Mouse (Mus musculus) yolk sac, embryonic 10.5 days (tissue): ENCODE results near the gene Arhgap19.
A peak's percentile ranks its signal among the peaks of the same experiment; 100 is the strongest.

Source experiments
- DNase-seq: peaks from one replicate; pipeline ENCODE4 v3.0.0-alpha.2; 2017; ENCODE audit warnings: low spot score

The Arhgap19 gene

DNA sequence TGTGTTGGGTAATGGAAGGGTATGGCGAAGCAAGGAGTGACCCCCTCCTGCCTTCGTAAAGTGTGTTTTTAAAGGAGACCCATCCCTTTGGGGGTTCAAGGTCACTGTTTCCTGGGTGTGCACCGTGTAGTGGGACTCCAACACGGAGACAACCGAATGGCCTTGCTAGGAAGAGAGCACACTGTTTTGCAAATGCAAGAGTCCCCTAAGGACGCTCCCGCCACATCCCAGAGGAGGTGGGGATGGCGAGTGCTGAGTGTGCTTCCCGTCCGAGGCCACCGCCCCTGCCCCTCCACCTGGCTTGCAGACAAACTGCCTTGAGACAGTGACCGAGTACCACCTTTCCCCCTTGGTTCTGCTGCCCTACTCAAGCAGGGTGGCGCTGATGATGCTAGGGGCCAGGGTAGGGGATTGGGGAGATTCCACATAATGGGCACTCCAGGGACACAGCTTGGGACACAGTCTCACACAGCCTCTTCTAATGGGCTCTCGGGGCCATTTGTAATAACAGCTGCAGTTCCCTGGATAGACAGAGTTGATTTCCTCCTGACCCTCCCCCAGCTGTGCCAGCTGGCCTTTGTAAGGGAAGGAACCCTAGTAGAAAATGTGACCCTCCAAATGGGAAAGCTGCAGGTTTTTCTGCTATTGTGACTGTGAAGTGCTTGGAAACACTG lies 30.0 kb upstream of the Arhgap19 start:
- no peak for DNase-seq

DNA sequence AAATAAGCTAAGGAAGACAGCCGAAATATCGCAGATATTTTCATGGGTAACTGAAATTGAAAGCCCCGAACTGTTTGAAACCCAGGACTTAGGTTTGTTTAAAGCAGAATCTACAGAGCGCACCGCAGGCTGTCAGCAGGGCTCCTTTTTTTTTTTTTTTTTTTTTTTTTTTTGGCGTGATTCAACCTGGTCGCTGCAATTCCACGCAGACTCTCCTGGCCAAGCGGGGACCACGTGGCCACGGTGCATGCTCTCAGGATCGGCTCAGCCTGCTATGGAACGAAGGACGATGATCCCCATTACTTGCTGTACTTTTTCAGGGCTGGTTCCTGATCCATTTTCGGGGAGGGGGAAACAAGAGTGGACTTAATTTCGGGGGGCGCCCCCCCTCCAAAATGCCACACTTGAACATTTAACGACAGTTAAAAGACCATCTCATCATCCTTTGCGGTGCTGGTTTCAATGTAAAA lies 29.3 kb upstream of the Arhgap19 start:
- DNase-seq: no peak

DNA sequence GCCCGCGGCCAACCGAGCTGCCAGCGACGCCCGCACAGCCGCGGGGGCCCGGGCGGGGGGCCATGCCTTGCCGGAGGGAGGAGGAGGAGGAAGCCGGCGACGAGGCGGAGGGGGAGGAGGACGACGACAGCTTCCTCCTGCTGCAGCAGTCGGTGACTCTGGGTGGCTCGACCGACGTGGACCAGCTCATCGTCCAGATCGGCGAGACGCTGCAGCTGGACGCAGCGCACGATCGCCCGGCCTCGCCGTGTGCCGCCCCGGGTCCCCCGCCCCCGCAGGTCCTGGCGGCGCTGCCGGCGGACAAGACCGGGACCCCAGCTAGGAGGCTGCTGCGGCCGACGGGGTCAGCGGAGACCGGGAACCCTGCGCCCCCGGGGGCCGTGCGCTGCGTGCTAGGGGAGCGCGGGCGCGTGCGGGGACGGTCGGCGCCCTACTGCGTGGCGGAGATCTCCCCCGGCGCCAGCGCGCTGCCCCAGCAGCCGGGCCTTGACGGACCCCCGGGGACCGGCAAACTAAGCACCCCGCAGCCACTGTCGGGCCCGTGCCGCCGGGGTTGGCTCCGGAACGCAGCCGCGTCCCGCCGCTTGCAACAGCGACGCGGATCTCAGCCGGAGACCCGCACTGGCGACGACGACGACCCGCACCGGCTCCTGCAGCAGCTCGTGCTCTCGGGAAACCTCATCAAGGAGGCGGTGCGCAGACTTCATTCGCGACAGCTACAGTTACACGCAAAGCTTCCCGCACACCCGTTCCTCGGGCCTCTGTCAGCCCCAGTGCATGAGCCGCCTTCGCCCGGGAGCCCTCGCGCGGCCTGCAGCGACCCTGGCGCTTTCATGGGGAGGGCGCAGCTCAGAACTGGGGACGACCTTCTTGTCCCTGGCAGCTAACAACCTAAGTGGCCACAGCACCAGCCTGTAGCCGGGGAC lies 28.5 kb upstream of the Arhgap19 start:
- peak; percentile 42 for DNase-seq

DNA sequence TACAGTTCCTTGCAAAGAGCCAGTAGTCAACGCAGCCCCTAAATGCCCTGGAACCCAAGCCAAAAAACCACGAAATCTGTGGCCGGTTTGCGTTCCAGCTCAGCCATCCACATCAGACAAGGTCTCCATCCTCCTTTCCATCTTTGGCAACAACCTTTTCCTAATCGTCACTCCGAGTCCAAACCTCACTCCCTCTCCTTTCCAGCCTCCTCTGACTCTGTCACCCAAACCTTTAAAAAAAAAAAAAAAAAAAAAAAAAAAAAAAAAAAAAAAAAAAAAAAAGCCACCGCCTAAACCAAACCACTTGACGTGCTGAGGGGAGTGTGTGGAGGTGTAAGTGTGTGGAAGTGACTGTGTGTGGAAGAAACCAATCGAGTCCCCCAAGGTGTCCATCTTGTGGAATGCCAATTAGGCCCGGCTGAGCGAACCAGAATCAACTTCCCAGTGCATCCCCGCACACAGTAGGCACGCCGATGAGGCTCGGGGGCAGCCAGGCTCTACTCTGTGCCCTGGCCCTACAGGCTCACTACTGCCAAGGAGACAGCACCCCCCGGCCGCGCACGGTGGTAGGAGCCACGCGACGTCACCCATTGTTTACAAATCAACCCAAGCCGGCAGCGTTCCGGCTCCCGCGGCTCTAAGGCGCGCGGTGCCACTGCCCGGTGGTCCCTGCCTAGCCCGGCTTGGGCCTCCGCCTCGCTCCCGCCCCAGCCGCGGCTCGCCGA lies 27.7 kb upstream of the Arhgap19 start, which contains the start of gene Frat1:
Gene Frat1, plus strand, starts transcription at position 590 of the 725 bp plus-strand sequence.
- DNase-seq: peak; percentile 91

DNA sequence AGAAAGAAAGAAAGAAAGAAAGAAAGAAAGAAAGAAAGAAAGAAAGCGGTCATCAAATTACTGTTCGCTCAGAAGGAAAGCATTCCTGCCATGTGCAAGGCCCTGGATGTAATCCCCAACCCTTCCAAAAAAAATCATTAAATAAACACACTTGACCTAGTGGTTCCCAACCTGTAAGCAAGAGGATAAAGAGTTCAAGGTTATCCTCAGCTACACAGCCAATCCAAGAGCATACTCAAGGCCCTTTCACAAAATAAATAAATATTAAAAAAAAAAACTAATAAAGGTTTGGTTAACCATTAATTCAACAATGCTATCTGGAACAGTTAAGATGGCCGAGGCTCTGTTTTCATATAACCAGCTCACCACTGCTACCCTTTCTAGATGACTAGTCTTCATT lies 27.1 kb upstream of the Arhgap19 start:
- DNase-seq: no peak

DNA sequence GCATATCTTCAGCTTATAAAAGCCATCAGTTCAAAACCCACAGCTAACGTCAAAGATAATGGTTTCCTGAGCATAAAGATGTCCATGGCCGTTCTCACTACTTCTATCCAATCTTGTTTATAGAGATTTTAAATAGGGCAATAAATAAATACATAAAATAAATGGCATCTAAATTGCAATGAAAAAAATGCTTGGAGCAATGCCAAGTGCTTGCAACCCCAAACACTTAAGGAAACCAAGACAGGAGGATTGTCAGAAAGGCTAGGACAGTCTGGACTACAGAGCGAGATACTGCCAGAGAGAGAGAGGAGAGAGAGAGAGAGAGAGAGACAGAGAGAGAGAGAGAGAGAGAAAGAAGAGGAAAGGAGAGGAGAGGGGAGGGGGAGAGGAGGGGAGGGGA lies 24.7 kb upstream of the Arhgap19 start:
- no peak for DNase-seq

DNA sequence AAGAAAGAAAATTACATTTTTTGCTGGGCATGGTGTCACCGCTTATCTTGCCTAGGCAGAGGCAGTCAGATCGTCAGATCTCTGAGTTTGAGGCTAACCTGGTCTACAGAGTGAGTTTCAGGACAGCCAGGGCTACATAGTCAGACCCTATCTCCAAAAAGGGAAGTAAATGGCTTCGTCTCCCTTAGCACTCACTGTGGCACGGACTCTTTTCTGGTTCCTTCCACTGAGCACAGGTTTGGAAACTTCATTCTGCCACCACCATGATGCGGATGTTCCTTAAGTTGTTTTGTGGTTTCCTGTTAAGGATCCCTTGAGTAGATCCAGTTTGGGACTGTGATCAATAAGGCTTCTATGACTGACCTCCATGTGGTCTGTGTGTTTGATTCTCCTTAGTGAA lies 23.1 kb upstream of the Arhgap19 start:
- no peak for DNase-seq

DNA sequence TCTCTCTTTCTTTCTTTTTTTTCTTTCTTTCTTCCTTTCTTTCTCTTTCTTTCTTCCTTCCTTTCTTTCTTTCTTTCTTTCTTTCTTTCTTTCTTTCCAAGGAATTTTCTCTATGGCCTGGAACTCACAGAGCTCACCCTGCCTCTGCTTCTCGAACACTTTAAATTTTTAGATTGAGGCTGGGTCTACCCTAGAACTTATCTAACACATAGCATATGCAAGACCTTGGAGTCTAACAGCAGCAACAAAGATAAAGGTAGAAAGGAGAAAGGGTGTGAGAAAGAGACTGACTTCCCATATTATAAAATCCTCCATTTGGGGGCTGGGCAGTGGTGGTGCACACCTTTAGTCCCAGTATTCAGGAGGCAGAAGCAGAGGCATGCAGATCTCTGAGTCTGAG lies 20.7 kb upstream of the Arhgap19 start:
- DNase-seq: no peak

DNA sequence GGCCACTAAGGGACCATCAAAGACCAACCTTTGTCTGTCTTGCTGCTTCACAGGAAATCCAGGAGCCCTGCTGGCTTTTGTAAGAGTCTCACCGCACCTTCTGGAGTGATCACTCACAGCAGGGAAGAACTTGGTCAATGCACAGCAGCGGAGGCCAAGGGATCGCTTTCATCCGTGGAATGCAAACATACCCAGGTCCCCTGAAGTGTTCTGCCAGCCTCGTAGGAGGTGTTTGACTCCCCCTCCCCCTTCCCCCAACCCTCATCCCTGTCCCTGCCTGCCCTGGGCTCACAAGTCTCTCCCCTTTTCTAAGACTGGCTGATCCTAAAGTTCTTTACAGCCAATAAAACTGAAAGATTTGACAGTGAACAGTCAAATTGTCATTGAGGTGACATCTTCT lies 19.6 kb upstream of the Arhgap19 start:
- no peak for DNase-seq

DNA sequence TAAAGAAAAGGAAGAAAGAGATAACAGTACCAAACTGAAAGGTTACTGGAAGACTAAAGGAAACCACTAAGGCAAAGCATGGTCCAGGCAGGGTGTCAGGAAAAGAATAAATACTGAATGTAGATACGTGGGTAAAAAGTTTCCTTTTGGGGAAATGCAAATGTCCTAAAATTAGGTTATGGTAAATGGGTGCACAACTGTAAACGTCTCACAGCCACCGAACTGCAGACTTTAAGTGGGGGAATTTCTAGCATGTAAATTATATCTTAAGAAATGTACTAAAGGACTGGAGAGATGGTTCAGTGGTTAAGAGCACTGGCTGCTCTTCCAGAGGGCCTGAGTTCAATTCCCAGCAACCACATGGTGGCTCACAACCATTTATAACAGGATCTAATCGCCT lies 16.9 kb upstream of the Arhgap19 start:
- no peak for DNase-seq

DNA sequence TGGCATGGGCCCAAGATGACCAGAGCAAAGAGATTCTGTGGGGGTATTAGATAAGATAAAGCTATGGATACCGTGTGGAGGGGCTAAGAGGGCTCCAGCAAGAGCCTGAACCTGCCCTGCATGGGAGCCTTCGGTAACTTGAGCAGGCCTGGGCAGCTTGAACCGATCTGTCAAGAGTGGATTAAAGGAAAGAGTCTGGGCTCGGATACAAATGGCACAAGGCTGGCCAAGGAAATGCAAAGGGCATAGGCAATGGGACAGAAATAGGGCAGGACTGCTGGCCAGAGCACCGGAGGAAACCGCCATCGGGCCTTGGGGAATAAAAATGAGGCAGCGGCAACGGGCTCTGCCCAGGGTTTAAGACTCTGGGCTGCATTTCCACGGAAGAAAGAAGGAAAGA lies 15.5 kb upstream of the Arhgap19 start:
- no peak for DNase-seq

DNA sequence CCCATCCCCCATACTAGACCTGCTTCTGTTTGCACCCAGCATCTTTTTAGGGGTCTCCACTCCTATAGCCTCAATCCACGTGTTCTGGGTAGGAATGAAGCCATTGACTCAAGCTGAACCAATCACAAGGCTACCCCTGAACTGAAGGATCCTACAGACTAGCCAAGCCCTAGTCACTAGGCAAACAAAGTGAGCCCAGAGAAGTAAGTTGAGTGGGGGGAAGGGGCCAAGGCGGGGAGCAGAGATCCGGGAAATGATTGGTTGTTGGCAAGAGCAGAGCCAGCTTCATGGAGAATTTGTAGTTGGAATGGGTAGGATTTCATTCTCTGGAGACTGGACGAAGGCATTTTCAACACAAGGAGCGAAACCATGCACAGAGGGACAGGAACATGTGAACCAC lies 15.1 kb upstream of the Arhgap19 start:
- DNase-seq: no peak

DNA sequence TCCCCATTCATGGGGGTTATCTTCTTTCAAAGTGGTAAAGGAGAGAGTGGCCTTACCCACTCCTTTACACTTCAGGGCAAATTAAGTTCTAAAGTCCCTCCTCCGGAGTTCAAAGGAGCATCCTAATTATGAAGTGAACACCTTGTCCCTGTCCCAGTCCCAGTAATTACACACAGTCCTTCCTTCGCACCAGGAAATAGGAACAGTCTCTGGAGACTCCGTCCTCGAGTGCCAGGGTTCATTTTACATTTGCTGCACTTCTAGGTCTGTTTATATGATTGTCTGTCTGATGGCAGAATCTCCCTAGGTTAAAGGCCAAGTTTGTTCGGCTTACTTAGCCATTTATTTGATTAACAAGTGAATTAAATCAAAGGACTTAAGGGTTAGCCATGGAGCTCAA lies 14.6 kb upstream of the Arhgap19 start:
- DNase-seq: no peak

DNA sequence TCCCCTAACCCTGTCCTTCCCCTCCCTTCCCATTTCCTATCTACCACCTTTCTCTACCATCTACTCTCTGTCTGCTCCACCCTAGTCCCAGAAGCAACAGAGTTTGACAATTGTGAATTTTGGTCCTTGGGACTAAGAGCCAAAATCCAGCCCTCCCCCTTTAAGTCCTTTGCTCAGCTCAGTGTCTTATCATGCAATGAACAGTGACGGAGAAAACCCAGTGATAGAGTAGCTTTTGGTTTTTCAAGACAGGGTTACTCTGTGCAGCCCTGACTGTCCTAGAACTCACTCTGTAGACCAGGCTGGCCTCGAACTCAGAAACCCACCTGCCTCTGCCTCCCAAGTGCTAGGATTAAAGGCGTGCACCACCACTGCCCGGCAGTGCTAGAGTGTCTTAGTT lies 11.5 kb upstream of the Arhgap19 start:
- no peak for DNase-seq

DNA sequence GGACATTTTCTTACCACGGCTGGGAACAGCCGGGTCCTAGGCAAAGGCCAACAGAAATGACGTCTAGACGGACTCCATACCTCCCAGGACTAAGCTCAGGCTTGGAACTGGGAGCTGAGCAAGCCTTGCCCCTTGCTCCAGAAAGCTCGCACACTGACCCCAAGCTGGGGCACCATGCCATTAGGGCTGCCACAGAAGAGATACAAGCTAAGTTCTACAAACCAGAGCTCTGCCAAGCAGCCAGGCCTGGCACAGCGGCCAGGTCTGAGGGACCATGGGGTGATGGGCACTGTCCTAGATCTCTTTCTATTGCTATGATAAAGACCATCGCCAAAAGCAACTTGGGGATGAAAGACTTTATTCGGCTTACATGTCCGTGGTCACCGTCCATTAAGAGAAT lies 10.7 kb upstream of the Arhgap19 start:
- DNase-seq: no peak

DNA sequence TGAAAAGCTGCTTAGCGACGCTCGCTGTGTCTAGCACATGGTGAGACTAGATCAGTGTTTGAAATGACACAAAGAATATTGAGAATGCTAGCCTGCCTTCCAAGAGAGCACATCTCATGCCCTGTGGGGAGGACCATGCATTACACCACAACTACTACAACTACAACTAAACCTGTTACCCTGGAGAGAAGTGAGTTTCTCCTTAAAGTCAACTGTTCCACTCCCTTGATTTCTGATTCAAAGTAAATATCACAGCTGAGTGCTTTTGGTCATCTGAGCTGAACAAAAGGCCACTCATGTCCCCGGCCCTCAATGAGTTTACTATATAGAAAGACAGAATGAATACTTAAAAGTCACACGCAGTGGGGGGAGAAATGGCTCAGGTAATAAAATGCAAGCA lies 8.2 kb upstream of the Arhgap19 start:
- DNase-seq: no peak

DNA sequence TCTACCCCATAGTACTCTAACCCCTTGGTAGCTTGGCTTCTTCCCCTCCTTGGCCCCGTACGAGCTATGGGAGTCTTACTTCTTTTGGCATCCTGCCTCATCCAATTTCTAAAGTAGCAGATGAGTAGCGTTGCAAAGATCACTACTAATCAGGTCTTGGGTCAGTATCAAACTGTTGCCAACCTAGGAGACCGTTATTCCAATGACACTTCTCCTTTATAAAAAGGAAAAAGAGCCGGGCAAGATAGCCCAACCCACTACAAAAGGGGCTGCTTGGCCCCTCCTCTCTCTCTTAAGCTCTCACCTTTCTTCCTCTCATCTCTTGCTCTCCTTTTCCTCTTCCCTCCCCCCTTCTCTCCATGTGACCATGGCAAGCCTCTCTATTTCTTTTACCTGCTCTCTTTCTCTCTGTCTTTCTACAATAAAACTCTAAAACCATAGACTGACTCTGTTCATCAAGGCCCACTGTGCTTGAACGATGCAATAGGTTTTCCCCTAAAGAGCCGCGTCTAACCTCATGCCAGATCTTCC lies 6.3 kb upstream of the Arhgap19 start:
- DNase-seq: no peak

DNA sequence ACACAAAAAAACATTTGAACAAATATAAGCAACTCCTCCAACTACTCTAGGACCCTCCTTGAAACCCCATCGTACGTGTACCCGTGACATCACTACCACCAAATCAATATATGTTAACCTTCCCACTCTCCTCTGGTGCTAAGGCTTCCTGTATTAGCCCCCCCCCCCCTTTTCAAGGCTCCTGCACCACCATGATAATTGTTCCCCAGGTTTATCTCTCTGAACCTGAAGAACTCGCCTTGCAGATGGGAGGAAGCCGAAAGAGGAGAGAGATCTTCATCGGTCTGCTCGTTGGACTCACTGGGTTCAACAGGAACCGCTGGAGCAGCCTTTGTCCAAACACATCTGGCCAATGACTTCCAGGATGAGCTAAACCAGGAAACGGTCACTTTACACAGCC lies 5.7 kb upstream of the Arhgap19 start:
- no peak for DNase-seq

DNA sequence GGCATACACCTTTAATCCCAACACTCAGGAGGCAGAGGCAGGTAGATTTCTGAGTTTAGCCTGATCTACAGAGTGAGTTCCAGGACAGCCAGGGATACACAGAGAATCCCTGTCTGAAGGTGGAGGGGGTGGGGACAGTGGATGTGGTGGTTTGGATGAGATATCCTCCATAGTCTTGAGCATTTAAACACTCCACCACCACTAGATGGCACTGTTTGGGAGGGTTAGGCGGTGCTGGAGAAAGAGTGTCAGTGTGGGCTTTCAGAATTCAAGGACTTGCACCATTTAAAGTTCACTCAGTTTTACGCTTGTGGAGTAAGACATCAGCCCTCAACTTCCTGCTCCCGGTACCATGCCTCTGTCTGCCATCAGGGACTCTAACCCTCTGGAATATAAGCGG lies 4.0 kb upstream of the Arhgap19 start:
- no peak for DNase-seq

DNA sequence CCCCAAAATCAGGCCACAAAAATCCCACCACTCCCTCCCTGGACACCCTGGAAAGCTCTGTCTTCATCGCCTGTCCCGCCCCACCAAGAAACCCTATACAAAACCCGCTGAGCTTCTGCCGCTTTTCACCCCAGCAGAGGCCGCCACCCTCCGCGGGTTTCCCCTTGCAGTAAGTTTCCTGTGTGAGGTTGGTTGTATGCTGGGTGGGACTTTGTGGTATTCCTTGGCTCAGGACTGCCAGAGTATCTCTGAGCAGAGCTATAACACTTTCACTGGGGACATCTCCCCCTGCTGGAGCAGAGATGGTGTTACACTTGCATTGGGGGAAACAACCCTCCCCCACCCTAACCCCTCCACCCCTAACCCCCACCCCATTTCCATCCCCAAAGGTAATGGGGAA lies 1.5 kb upstream of the Arhgap19 start:
- DNase-seq: no peak

DNA sequence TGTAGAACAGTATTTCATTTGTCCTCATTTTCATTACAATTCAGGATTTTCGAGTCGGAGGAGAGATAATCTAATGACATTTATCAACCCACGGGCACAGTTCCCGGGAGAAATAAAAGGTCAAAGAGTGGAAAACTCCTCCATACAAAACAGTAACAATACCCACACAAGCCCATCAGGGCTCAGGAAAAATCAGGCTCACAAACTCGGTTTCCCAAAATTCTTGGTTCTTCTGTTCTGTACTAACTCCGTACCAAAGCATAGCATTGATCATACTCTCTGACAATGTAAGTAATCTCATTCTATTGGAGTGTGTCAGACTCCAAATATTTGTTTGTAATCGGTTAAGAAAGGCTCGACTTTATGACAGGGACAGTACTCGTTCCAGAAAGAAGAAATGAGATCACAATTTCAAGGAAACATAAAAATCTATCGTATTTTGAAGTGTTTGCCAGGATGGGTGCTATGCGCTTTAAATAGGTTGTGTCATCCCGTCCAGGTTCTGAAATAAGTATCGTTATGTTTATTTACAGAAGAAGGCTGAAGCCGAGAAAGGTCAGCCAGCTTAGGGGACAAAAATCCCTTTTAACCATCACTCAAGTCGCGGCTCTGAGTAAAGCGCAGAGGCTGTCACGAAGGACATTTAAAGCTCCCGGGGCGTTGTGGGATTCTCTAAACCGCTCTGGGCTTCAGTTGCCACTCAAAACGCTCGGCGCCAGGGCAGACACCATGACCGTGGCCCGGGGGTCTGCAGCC lies 683 bp downstream of the Arhgap19 start:
- no peak for DNase-seq

DNA sequence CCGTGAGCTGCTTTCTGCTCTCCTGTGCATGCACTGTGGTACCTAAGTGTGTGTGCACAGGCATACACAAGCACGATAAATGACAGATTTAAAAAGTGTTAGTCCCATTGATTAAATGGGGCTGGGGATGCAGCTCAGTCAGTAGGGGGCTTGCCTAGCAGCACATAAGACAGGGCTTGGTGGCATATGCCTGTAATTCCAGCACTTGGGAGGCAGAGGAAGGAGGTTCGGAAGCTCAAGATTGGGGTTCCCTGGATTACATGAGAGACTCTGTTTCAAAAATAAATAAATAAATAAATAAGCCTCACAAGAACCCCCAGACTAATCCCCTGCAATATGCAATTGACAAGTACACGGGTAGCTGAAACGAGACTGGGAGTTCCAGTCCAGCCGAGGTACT lies 1.4 kb downstream of the Arhgap19 start:
- DNase-seq: no peak
